Mouse (Mus musculus) spleen, adult 2 months (tissue): ENCODE data around the gene Camk2g. TPM values are rescaled to one million over a fixed set of nuclear protein-coding genes. Genes with fewer than 3 reads are reported as not detected.

Experiments
- DNase-seq, 2 experiments: peaks; one replicate each; pipeline versions ENCODE4 v3.0.0 to v3.0.0-alpha.2; 2012 to 2021; ENCODE audit warnings: low spot score in 2 of 2, low read depth in 1 of 2
- H3K27ac ChIP-seq: fragments of 200-500 bp; 2 replicates; pipeline ENCODE4 v1.5.1; 2012; ENCODE audit warnings: low read length, inconsistent platforms; ENCODE audit not compliant: insufficient read depth
- H3K27me3 ChIP-seq: fragments of 200-500 bp; 2 replicates; pipeline ENCODE4 v1.6.1; 2012; ENCODE audit warnings: mild to moderate bottlenecking, moderate library complexity, low read length, inconsistent platforms; ENCODE audit not compliant: control insufficient read depth, insufficient read depth
- H3K36me3 ChIP-seq: fragments of 200-500 bp; 2 replicates; pipeline ENCODE4 v1.6.1; 2012; ENCODE audit warnings: mild to moderate bottlenecking, low read length, inconsistent platforms; ENCODE audit not compliant: control insufficient read depth, insufficient read depth
- H3K4me1 ChIP-seq: fragments of 200-500 bp; 2 replicates; pipeline ENCODE4 v1.6.1; 2011; ENCODE audit warnings: inconsistent platforms; ENCODE audit not compliant: control insufficient read depth, insufficient read depth, insufficient read length
- H3K4me3 ChIP-seq: fragments of 200-500 bp; 2 replicates; pipeline ENCODE4 v1.5.1; 2011; ENCODE audit warnings: mild to moderate bottlenecking, inconsistent platforms; ENCODE audit not compliant: insufficient read depth, insufficient read length; ENCODE audit errors: extremely low read depth
- CTCF ChIP-seq: fragments of 200-500 bp; IDR thresholded peaks from 2 replicates; pipeline ENCODE4 v1.5.1; 2011; ENCODE audit warnings: mild to moderate bottlenecking, inconsistent platforms; ENCODE audit not compliant: insufficient read depth, insufficient read length, insufficient replicate concordance; ENCODE audit errors: extremely low read depth
- POLR2A ChIP-seq: fragments of 200-500 bp; IDR thresholded peaks from 2 replicates; pipeline ENCODE4 v1.6.1; 2011; ENCODE audit warnings: low read depth, low read length, inconsistent platforms
- WGBS: fragments of 180-500 bp; shearing (Covaris S2); methylation state at CpG from one replicate; pipeline ENCODE4 v1.1.7; 2018; 5-methylcytosine and 5-hydroxymethylcytosine counted together
- polyA plus RNA-seq: library from polyadenylated mRNA; depleted of rRNA; stranded (reverse); fragments of >200 nt; gene quantifications from 2 replicates; pipeline ENCODE4 v1.2.3, GENCODE M21; 2012; rRNA removed

The Camk2g gene
- 15.7 and 15.8 TPM in 2 replicates for polyA plus RNA-seq

GRCm38 (mm10) chr14:20793758-20794531, at the start of gene Camk2g:
Camk2g (minus strand) TSS chr14:20794088.
- H3K27ac ChIP-seq, result peak within 1 kb of the TSS; percentile 63
- no peaks in the 10 kb centered on the region for H3K36me3 ChIP-seq
- H3K4me1 ChIP-seq, result peaks cover 23% of the 10 kb centered on the region
- DNase-seq, result peak; percentile 68 to 82
- 0 out of 2 replicates have a peak, but pooled peaks have one; percentile 2 for TF ChIP-seq POLR2A
- no peak for TF ChIP-seq CTCF
- peak within 1 kb of the TSS; percentile 98 for H3K4me3 ChIP-seq
- under 1% methylated on average over 49 of the region's 76 CpGs for WGBS
- H3K27me3 ChIP-seq, result no peaks in the 10 kb centered on the region

DNA sequence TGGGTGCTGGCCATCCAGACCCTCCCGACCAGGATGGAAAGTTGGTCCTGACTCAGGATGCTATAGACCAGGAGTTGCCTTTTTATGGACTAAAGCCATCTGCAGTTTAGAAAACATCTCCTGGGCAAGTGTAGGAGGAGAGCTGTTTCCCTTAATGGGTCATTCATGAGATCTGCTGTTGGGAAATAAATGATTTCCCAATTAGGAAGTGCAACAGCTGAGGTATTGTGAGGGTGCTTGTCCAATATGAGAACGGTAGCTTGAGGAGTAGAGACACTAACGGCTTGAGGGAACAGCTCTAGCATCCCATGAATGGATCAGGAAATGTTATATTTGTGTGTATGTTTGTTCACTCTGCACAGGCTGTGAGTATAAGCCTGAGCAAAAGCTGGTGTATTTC, 48.7 kb upstream of the Camk2g start:
- H3K27me3 ChIP-seq, result no peaks in the 10 kb centered on the region
- 88% methylated on average over 3 of the region's 3 CpGs for WGBS
- DNase-seq, result no peak
- TF ChIP-seq CTCF (no peak), POLR2A (no peak)
- no peaks in the 10 kb centered on the region for H3K36me3 ChIP-seq
- H3K27ac ChIP-seq, result no peak overlapping the region
- H3K4me1 ChIP-seq, result peaks cover 4% of the 10 kb centered on the region
- no peak overlapping the region for H3K4me3 ChIP-seq

DNA sequence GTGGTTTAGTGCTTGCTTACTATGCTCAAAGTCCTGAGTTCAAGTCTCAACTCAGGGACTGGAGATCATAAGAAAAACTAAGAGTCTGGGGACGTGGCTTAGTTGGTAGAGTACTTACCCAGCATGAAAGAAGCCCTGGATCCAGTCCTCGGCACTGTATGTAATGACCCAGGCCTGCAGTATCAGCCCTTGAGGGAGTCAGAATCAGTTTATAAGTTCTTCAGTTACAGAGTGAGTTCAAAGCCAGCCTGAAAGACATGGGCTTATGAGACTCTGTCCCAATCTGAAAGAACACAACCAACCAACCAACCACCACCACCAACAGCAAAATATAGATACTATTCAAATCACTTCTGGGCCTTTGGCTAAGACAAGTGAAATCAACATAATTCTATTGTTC, 47.6 kb upstream of the Camk2g start:
- TF ChIP-seq CTCF (no peak), POLR2A (no peak)
- Histone ChIP-seq H3K27ac (no peak overlapping the region), H3K27me3 (peaks cover 2% of the 10 kb centered on the region; the same call in 1 of the 2 replicates), H3K36me3 (no peaks in the 10 kb centered on the region), H3K4me3 (no peak overlapping the region), H3K4me1 (peaks cover 4% of the 10 kb centered on the region)
- 96% methylated on average over 2 of the region's 2 CpGs for WGBS
- DNase-seq, result no peak

DNA sequence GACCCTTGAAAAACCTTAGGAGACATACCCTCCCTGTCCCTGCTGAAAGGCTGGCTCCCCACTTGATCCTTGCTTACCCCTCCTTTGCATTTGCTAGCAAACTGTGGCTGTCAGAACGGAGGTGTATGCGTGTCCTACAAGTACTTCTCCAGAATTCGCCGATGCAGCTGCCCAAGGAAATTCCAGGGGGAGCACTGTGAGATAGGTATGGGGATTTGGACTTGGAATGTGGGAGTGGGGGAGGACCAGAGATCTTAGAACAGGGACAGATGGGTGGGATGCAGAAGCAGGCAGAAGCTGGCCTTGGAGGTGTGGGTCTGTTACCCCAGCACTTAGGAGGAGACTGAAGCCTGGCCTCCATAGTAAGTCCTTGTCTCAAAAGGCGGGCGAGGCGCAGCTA, 43.8 kb upstream of the Camk2g start:
- H3K27me3 ChIP-seq, result peaks cover 2% of the 10 kb centered on the region; the same call in 1 of the 2 replicates
- TF ChIP-seq CTCF (no peak), POLR2A (no peak)
- no peak for DNase-seq
- 89% methylated on average over 7 of the region's 7 CpGs for WGBS
- no peaks in the 10 kb centered on the region; the same call in 1 of the 2 replicates for H3K4me1 ChIP-seq
- no peak overlapping the region for H3K27ac ChIP-seq
- no peak overlapping the region for H3K4me3 ChIP-seq
- no peaks in the 10 kb centered on the region for H3K36me3 ChIP-seq

- no peak for DNase-seq
- peaks cover 2% of the 10 kb centered on the region; the same call in 1 of the 2 replicates for H3K27me3 ChIP-seq
- WGBS, result 14% methylated on average over 10 of the region's 10 CpGs
- H3K4me3 ChIP-seq, result peak overlapping the region; percentile 59
- no peak for TF ChIP-seq POLR2A
- no peak for TF ChIP-seq CTCF
- H3K36me3 ChIP-seq, result no peaks in the 10 kb centered on the region
- 0 out of 2 replicates have a peak overlapping the region, but pooled peaks have one; percentile 5 for H3K27ac ChIP-seq
- H3K4me1 ChIP-seq, result no peaks in the 10 kb centered on the region; the same call in 1 of the 2 replicates
Observed at GRCm38 (mm10) chr14:20836905-20837376, 43.1 kb upstream of the Camk2g start.

DNA sequence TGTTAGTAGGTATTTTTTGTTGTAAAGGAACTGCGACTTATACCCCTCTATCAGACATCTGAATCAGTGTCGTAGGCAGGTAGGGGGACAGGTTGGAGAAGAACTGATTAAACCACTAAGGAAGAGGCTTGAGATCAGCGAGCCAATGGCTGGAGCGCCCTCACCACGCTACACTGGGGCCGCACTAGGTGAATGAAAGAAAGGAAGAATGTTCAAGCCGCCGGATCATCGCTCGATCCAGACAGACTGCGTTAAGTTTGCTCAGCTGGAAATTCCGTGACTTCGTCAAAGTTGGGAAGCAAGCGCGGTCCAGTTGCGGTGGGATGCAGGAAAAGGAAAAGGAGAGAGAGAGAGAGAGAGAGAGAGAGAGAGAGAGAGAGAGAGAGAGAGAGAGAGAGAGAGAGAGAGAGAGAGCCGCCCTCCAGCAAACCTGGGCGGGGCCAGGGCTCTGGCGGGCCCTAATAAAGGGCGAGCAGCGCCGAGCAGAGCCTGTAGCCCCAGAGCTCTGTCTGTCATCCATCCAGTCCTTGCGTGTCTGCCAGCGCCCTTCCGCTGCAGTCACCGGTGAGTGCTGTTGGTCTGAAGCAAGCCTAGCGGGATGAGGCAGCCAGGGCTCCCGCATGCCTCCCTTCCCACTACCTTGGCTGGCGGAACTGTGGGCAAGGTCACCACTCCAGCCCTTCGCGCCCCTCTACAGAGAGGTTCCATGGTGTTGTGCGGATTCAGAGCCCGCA, 42.5 kb upstream of the Camk2g start, which contains the start of gene Plau:
Plau (plus strand) TSS at position 490 of the 734 bp plus-strand sequence.
- TF ChIP-seq POLR2A (no peak), CTCF (no peak)
- Histone ChIP-seq H3K4me1 (no peaks in the 10 kb centered on the region), H3K27ac (0 out of 2 replicates have a peak within 1 kb of the TSS, but pooled peaks have one; percentile 5), H3K4me3 (peak within 1 kb of the TSS; percentile 59), H3K36me3 (no peaks in the 10 kb centered on the region), H3K27me3 (peaks cover 2% of the 10 kb centered on the region; the same call in 1 of the 2 replicates)
- peak in 1 of 2 experiments; percentile 53 for DNase-seq
- WGBS, result 2% methylated on average over 31 of the region's 33 CpGs
